In the genomic region with DNA sequence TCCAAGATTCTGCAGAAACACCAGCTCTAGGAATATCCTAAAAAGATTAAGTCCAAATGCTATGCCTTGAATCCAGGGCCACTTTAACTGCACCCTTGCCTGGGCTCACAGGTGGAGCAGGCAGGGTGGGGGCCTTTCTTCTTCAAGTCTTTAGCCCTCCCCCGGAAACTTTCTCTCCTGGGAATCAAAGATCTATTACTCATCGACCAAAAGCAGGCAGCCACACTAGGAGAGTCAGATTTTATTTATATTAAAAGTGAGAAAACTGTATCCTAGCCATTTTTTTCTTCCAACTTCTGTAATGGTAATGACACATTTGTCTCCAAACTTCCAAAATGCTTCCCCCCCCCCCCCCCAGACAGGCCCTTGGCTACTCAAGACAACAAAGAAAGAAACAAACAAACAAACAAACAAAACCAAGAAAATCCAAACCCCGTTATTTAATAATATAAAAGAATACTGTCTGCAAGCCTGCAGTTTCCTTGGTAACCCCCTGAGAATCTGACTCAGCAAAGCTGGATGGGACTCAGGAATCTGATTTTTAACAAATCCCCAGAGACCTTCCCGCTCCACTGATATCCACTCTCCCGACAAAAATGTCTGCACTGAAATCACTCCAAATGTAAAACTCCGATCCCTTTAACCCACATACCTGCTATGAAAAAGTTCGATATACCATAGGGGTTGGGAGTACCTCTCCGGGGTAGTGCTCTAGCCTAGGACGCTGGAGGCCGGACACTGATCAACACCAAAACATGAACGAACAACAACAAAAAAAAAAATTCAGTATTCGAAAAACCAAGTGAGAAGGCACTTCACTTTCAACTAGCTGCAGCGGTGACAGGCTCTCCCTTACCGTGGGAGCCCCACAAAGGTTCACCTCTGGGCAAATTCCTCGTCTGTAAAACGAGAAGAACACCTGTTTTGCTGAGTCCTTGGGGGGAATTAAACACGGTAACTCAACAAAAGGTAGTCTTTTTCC, we compare ENCODE assay signal across 8 mouse cellular contexts.
DNase-seq lines count a peak whose midpoint lies in the region; ATAC-seq and TF ChIP-seq lines count a peak whose summit lies in the region.

No protein-coding gene starts in this region.

- peak overlapping the region; percentile 65 to 70 for H3K4me3 ChIP-seq in heart, embryonic 14.5 days (ENCODE audit: control insufficient read depth in 1 of 2, insufficient read depth in 1 of 2, low read depth in 1 of 2, low read length in 2 of 2)
- 0 out of 2 replicates have a peak overlapping the region, but pooled peaks have one; percentile 48 for H3K4me3 ChIP-seq in liver, postnatal 0 days (ENCODE audit: low read depth, low read length)

- no peaks in the 10 kb centered on the region; the same call in 1 of the 2 replicates for H3K9me3 ChIP-seq in heart, embryonic 14.5 days (ENCODE audit: control insufficient read depth, low read length)
- no peaks in the 10 kb centered on the region for H3K9me3 ChIP-seq in liver, postnatal 0 days (ENCODE audit: low read length)

- H3K9ac ChIP-seq in heart, embryonic 14.5 days (ENCODE audit: low read length), result peak overlapping the region; percentile 78
- H3K9ac ChIP-seq in liver, postnatal 0 days (replicated peaks), result no peak overlapping the region

- H3K4me1 ChIP-seq in heart, embryonic 14.5 days (ENCODE audit: control insufficient read depth in 2 of 2, insufficient read depth in 2 of 2, low read length in 2 of 2), result peaks cover 6 to 22% of the 10 kb centered on the region in 2 experiments
- H3K4me1 ChIP-seq in liver, postnatal 0 days (ENCODE audit: insufficient read depth), result peaks cover 9% of the 10 kb centered on the region

- ATAC-seq in heart, embryonic 14.5 days (ENCODE audit: insufficient number of reproducible peaks, insufficient read depth, low FRiP score, low read depth), result no peak
- ATAC-seq in liver, postnatal 0 days, result no peak
- ATAC-seq in megakaryocyte progenitor cell, adult 5-6 weeks (replicated peaks; ENCODE audit: poor library complexity), result no peak
- ATAC-seq in frontal cortex, adult (ENCODE audit: low TSS enrichment), result no peak

- peaks cover 19% of the 10 kb centered on the region for H3K36me3 ChIP-seq in heart, embryonic 14.5 days (ENCODE audit: control insufficient read depth, insufficient read depth, low read length)
- H3K36me3 ChIP-seq in liver, postnatal 0 days (replicated peaks; ENCODE audit: insufficient read depth, low read length), result no peaks in the 10 kb centered on the region

- DNase-seq in heart, adult 9 months (ENCODE audit: low spot score in 2 of 2), result peak; percentile 16 to 39
- no peak for DNase-seq in heart, postnatal 4 days
- DNase-seq in brain, embryonic 14.5 days (ENCODE audit: low read depth), result peak; percentile 78
- no peak for DNase-seq in liver, postnatal 0 days
- DNase-seq in thymus, adult 18-20 months, result no peak

- TF ChIP-seq POLR2A in brain, embryonic 14.5 days (IDR thresholded peaks at IDR 0.05; ENCODE audit: borderline replicate concordance, extremely low read depth, insufficient read depth, insufficient read length, poor library complexity, severe bottlenecking), result no peak

- 19% methylated on average over 17 of the region's 17 CpGs for WGBS in heart, embryonic 14.5 days
- WGBS in liver, postnatal 0 days (ENCODE audit: insufficient replicate concordance), result 36% methylated on average over 17 of the region's 17 CpGs

- H3K4me2 ChIP-seq in heart, embryonic 14.5 days (ENCODE audit: low read length), result peak overlapping the region; percentile 70
- peak overlapping the region; percentile 75; the same call in 1 of the 2 replicates for H3K4me2 ChIP-seq in liver, postnatal 0 days (ENCODE audit: low read depth, low read length)

- TF ChIP-seq EP300 in liver, postnatal 0 days (IDR thresholded peaks at IDR 0.05; ENCODE audit: low read depth), result no peak

- TF ChIP-seq CTCF in brain, embryonic 14.5 days (IDR thresholded peaks at IDR 0.05; ENCODE audit: borderline replicate concordance, extremely low read depth, insufficient read depth, insufficient read length), result no peak
- no peak for TF ChIP-seq CTCF in liver, postnatal 0 days (IDR thresholded peaks at IDR 0.05; ENCODE audit: low read depth)

- H3K27ac ChIP-seq in heart, embryonic 14.5 days (replicated peaks in 1 of 2; ENCODE audit: control insufficient read depth in 1 of 2, insufficient read depth in 1 of 2, low read depth in 2 of 2, low read length in 2 of 2), result no peak overlapping the region; a peak in 1 of 4 replicates
- H3K27ac ChIP-seq in liver, postnatal 0 days (ENCODE audit: low read depth), result no peak overlapping the region

- H3K27me3 ChIP-seq in heart, embryonic 14.5 days (ENCODE audit: control insufficient read depth, insufficient read depth, low read length), result no peaks in the 10 kb centered on the region
- peaks cover 3% of the 10 kb centered on the region; the same call in 1 of the 2 replicates for H3K27me3 ChIP-seq in liver, postnatal 0 days (ENCODE audit: insufficient read depth, low read length)

Comparison
In these comparisons a context has a peak if more than half of its experiments do, and no peak if none do; other contexts are left out.
1. DNase-seq: peak in heart, adult 9 months (2 of 2) and brain, embryonic 14.5 days (single experiment); none in heart, postnatal 4 days (single experiment), liver, postnatal 0 days (single experiment) and thymus, adult 18-20 months (0 of 2).